Mouse (Mus musculus) layer of hippocampus, adult 6 months (tissue): ENCODE measurements around the gene 4933415F23Rik. TPM values are rescaled to one million over a fixed set of nuclear protein-coding genes. Genes with fewer than 3 reads are reported as not detected.

Experiments used
- long read RNA-seq, 2 experiments: library from polyadenylated mRNA; unstranded; transcript quantifications; one replicate each; pipeline ENCODE4 v2.0.0; 2019 to 2020
- polyA plus RNA-seq: library from polyadenylated mRNA; unstranded; fragments of <200 nt; fragmentation: Nextera tagmentation; gene quantifications from 2 replicates; pipeline ENCODE4 v1.2.3, GENCODE M21; 2021

Gene 4933415F23Rik
- not detected in 2 replicates for polyA plus RNA-seq
- long read RNA-seq, experiment 1, result 0 reads
- long read RNA-seq, experiment 2, result 0 reads

GRCm38 (mm10) chr1:23102021-23102420, at the start of gene 4933415F23Rik:
Gene 4933415F23Rik, minus strand, starts transcription at chr1:23102253.

